Mouse (Mus musculus) testis, adult 2 months (tissue): ENCODE data around the gene Obscn. TPM values are rescaled to one million over a fixed set of nuclear protein-coding genes. Genes with fewer than 3 reads are reported as not detected.

Experiments
- H3K27ac ChIP-seq: fragments of 200-500 bp; 2 replicates; pipeline ENCODE4 v1.5.1; 2012; ENCODE audit warnings: low read depth, low read length; ENCODE audit not compliant: control insufficient read depth, insufficient read depth
- H3K27me3 ChIP-seq: fragments of 200-500 bp; 2 replicates; pipeline ENCODE4 v1.6.1; 2012; ENCODE audit warnings: mild to moderate bottlenecking, low read length, moderate library complexity; ENCODE audit not compliant: control insufficient read depth, insufficient read depth
- H3K36me3 ChIP-seq: fragments of 200-500 bp; 2 replicates; pipeline ENCODE4 v1.6.1; 2012; ENCODE audit warnings: mild to moderate bottlenecking, low read length; ENCODE audit not compliant: control insufficient read depth, insufficient read depth
- H3K4me1 ChIP-seq: fragments of 200-500 bp; 2 replicates; pipeline ENCODE4 v1.6.1; 2012; ENCODE audit warnings: low read length; ENCODE audit not compliant: control insufficient read depth, insufficient read depth
- H3K4me3 ChIP-seq: fragments of 200-500 bp; 2 replicates; pipeline ENCODE4 v1.5.1; 2012; ENCODE audit warnings: low read depth, mild to moderate bottlenecking, low read length, moderate library complexity, mixed read lengths; ENCODE audit not compliant: control insufficient read depth
- CTCF ChIP-seq: fragments of 200-500 bp; IDR thresholded peaks from 2 replicates; pipeline ENCODE4 v1.5.1; 2012; ENCODE audit warnings: low read depth, mild to moderate bottlenecking, inconsistent platforms, low read length, moderate library complexity; ENCODE audit not compliant: control insufficient read depth, insufficient read depth, insufficient replicate concordance
- POLR2A ChIP-seq: fragments of 200-500 bp; IDR thresholded peaks from 2 replicates; pipeline ENCODE4 v1.6.1; 2012; ENCODE audit warnings: low read depth, mild to moderate bottlenecking, inconsistent platforms, low read length, moderate library complexity; ENCODE audit not compliant: control insufficient read depth
- polyA plus RNA-seq: library from polyadenylated mRNA; depleted of rRNA; stranded (reverse); fragments of >200 nt; gene quantifications from 2 replicates; pipeline ENCODE4 v1.2.3, GENCODE M21; 2012

The Obscn gene
- polyA plus RNA-seq, 1 experiment, result 1.9 TPM

- Histone ChIP-seq H3K36me3 (no peaks in the 10 kb centered on the region; the same call in 1 of the 2 replicates), H3K4me3 (peak overlapping the region; percentile 97), H3K4me1 (peaks cover 14% of the 10 kb centered on the region), H3K27me3 (no peaks in the 10 kb centered on the region), H3K27ac (no peak overlapping the region)
- no peak for TF ChIP-seq CTCF
- TF ChIP-seq POLR2A, result no peak
Measured at GRCm38 (mm10) chr11:59161398-59161797, 25.2 kb upstream of the Obscn start.

DNA sequence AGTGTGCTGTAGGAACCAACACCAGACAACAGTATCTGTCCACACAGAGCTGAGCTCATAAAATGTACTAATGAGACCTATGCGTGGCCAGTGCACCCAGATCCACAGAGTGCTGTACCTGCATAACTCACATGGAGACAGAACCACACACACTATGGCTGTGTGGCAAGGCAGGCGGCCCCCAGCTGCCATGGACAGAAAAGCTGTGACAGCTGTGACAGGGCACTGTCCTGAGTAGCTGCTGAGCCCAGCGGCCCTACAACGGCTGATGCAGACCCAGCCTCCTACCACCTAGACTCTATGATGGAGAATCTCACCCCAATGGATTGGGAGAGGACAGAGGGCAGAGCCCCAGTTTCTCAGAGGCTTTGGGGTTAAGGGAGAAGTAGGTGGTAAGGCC is 23.4 kb upstream of the Obscn start:
- no peak for TF ChIP-seq CTCF
- no peak overlapping the region for H3K4me3 ChIP-seq
- no peaks in the 10 kb centered on the region; the same call in 1 of the 2 replicates for H3K36me3 ChIP-seq
- H3K4me1 ChIP-seq, result peaks cover 10% of the 10 kb centered on the region
- no peaks in the 10 kb centered on the region for H3K27me3 ChIP-seq
- H3K27ac ChIP-seq, result no peak overlapping the region

- Histone ChIP-seq H3K4me3 (no peak overlapping the region), H3K36me3 (no peaks in the 10 kb centered on the region; the same call in 1 of the 2 replicates), H3K27ac (no peak overlapping the region), H3K4me1 (peaks cover 6% of the 10 kb centered on the region; the same call in 1 of the 2 replicates), H3K27me3 (no peaks in the 10 kb centered on the region)
- TF ChIP-seq POLR2A, result no peak
- TF ChIP-seq CTCF, result no peak
Measured at GRCm38 (mm10) chr11:59159099-59159498, 22.9 kb upstream of the Obscn start.

DNA sequence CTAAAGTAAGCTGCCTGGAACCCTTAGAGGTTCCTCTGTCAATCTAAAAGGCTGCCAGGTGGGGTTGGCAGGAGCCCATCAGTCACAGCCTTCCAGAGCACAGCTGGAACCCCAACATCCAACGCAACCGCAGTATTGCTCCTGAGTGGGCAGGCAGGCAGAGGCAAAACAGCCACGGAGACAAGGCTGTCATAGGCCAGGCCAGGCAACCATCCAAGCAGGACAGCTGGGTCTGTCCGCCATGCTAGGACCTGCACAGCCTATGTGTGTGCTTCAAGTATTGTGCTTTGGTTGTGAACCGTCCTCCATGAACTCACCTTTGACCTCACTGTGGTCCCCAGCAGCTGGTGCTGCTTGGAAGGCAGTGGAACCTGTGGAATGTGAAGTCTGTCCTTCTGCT is 19.7 kb upstream of the Obscn start:
- Histone ChIP-seq H3K27ac (no peak overlapping the region), H3K27me3 (no peaks in the 10 kb centered on the region), H3K4me1 (peaks cover 3% of the 10 kb centered on the region; the same call in 1 of the 2 replicates), H3K36me3 (no peaks in the 10 kb centered on the region; the same call in 1 of the 2 replicates), H3K4me3 (no peak overlapping the region)
- TF ChIP-seq POLR2A (no peak), CTCF (no peak)

- Histone ChIP-seq H3K27ac (no peak overlapping the region), H3K4me3 (no peak overlapping the region), H3K4me1 (peaks cover 3% of the 10 kb centered on the region; the same call in 1 of the 2 replicates), H3K36me3 (no peaks in the 10 kb centered on the region; the same call in 1 of the 2 replicates), H3K27me3 (no peaks in the 10 kb centered on the region)
- TF ChIP-seq POLR2A, result no peak
- TF ChIP-seq CTCF, result no peak
Measured at GRCm38 (mm10) chr11:59154220-59154619, 18.0 kb upstream of the Obscn start.

GRCm38 (mm10) chr11:59151729-59152128 is 15.5 kb upstream of the Obscn start:
- TF ChIP-seq POLR2A (no peak), CTCF (peak; percentile 40; the same call in 1 of the 2 replicates)
- no peaks in the 10 kb centered on the region for H3K36me3 ChIP-seq
- no peaks in the 10 kb centered on the region for H3K27me3 ChIP-seq
- no peak overlapping the region for H3K4me3 ChIP-seq
- no peaks in the 10 kb centered on the region for H3K4me1 ChIP-seq
- H3K27ac ChIP-seq, result no peak overlapping the region

DNA sequence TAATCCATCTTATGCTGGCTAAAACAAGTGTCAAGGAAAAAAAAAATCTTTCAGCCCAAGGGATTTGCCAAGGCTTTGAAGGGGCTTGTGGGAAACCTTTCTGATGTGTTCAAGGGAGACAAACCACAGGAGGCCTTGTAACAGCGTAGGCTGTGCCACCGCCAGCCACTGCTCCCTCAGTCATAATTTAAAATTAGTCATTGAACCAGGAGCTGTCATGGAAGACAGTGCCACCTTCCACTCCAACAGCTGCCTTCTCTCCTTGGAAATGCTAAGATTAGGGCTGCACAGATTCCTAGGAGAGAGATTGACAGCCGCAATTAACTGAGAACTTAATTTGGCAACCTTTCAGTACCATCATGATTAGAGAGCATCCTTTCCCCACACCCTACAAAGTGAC is 13.1 kb upstream of the Obscn start:
- no peak for TF ChIP-seq CTCF
- TF ChIP-seq POLR2A, result no peak
- Histone ChIP-seq H3K4me1 (no peaks in the 10 kb centered on the region), H3K36me3 (no peaks in the 10 kb centered on the region), H3K27ac (no peak overlapping the region), H3K27me3 (no peaks in the 10 kb centered on the region), H3K4me3 (no peak overlapping the region)

- Histone ChIP-seq H3K27me3 (no peaks in the 10 kb centered on the region), H3K27ac (no peak overlapping the region), H3K4me3 (no peak overlapping the region), H3K36me3 (no peaks in the 10 kb centered on the region), H3K4me1 (peaks cover 2% of the 10 kb centered on the region; the same call in 1 of the 2 replicates)
- no peak for TF ChIP-seq POLR2A
- no peak for TF ChIP-seq CTCF
Measured at GRCm38 (mm10) chr11:59142962-59143361, 6.8 kb upstream of the Obscn start.
